Mouse (Mus musculus) stomach, postnatal 0 days (tissue): Measurements from ENCODE around the gene Pip5k1b. TPM values are rescaled to one million over a fixed set of nuclear protein-coding genes. Genes with fewer than 3 reads are reported as not detected.

Source experiments
- ATAC-seq: fragments of 200-750 bp; cut with Nextera tagmentation; 2 replicates; pipeline ENCODE4 v1.8.0; 2017; ENCODE audit not compliant: low FRiP score, low TSS enrichment
- DNase-seq: peaks from one replicate; pipeline ENCODE4 v3.0.0-alpha.2; 2016; ENCODE audit warnings: low spot score
- H3K27ac ChIP-seq: fragments of 300-500 bp; sonication (generic); replicated peaks from 2 replicates; pipeline ENCODE4 v1.5.1; 2014; ENCODE audit warnings: mild to moderate bottlenecking, control low read depth
- H3K27me3 ChIP-seq: fragments of 300-500 bp; sonication (generic); 2 replicates; pipeline ENCODE4 v1.6.1; 2014; ENCODE audit warnings: low read length; ENCODE audit not compliant: control insufficient read depth, insufficient read depth
- H3K36me3 ChIP-seq: fragments of 300-500 bp; sonication (generic); 2 replicates; pipeline ENCODE4 v1.6.1; 2014; ENCODE audit warnings: low read length, mixed read lengths; ENCODE audit not compliant: control insufficient read depth, insufficient read depth
- H3K4me1 ChIP-seq: fragments of 300-500 bp; sonication (generic); replicated peaks from 2 replicates; pipeline ENCODE4 v1.6.1; 2014; ENCODE audit warnings: antibody characterized with exemption; ENCODE audit not compliant: control insufficient read depth, insufficient read depth
- H3K4me2 ChIP-seq: fragments of 300-500 bp; sonication (generic); replicated peaks from 2 replicates; pipeline ENCODE4 v1.6.1; 2014; ENCODE audit warnings: low read depth, mild to moderate bottlenecking, control low read depth, moderate library complexity
- H3K4me3 ChIP-seq: fragments of 300-500 bp; sonication (generic); 2 replicates; pipeline ENCODE4 v1.5.1; 2014; ENCODE audit warnings: low read depth, low read length, control low read depth
- H3K9ac ChIP-seq: fragments of 300-500 bp; sonication (generic); 2 replicates; pipeline ENCODE4 v1.6.1; 2014; ENCODE audit warnings: mild to moderate bottlenecking, low read length, control low read depth, mixed read lengths
- H3K9me3 ChIP-seq: fragments of 300-500 bp; sonication (generic); 2 replicates; pipeline ENCODE4 v1.6.1; 2016; ENCODE audit warnings: low read length; ENCODE audit not compliant: control insufficient read depth
- CTCF ChIP-seq: IDR thresholded peaks from 2 replicates; pipeline ENCODE4 v1.5.1; 2016; ENCODE audit warnings: antibody characterized with exemption, low read depth, mild to moderate bottlenecking, moderate library complexity
- EP300 ChIP-seq: optimal IDR thresholded peaks from 2 replicates; pipeline ENCODE3; 2016; ENCODE audit warnings: antibody characterized with exemption
- WGBS: fragments of 180-500 bp; shearing (Covaris S2); extraction: QIAGEN DNeasy Blood & Tissue Kit; methylation state at CpG from one replicate; pipeline ENCODE4 v1.1.7; 2014; 5-methylcytosine and 5-hydroxymethylcytosine counted together
- polyA plus RNA-seq: library from polyadenylated mRNA; unstranded; fragments of >200 nt; fragmentation: Nextera tagmentation; extraction: Ambion mirVana; gene quantifications from 2 replicates; pipeline ENCODE4 v1.2.1, GENCODE M21; 2015

The Pip5k1b gene
- polyA plus RNA-seq, 1 experiment from 2014 or later = 5.5 TPM

GRCm38 (mm10) chr19:24323841-24324613 is 231.6 kb downstream of the Pip5k1b start:
- DNase-seq = no peak
- no peak overlapping the region for H3K27ac ChIP-seq
- 18% methylated on average over 10 of the region's 10 CpGs for WGBS

GRCm38 (mm10) chr19:24321900-24322311 is 233.8 kb downstream of the Pip5k1b start:
- Histone ChIP-seq H3K27me3 (no peaks in the 10 kb centered on the region), H3K9me3 (no peaks in the 10 kb centered on the region)

More at GRCm38 (mm10) chr19:24323841-24324613, 231.6 kb downstream of the Pip5k1b start:
- no peaks in the 10 kb centered on the region for H3K9me3 ChIP-seq
- H3K4me2 ChIP-seq = no peak overlapping the region
- ATAC-seq = no peak
- H3K9ac ChIP-seq = no peak overlapping the region
- H3K27me3 ChIP-seq = no peaks in the 10 kb centered on the region
- H3K4me1 ChIP-seq = no peaks in the 10 kb centered on the region
- H3K36me3 ChIP-seq = no peaks in the 10 kb centered on the region
- no peak overlapping the region for H3K4me3 ChIP-seq
- TF ChIP-seq CTCF = no peak
- no peak for TF ChIP-seq EP300

GRCm38 (mm10) chr19:24321211-24321899 is 234.3 kb downstream of the Pip5k1b start:
- Histone ChIP-seq H3K9ac (no peak overlapping the region), H3K9me3 (no peaks in the 10 kb centered on the region), H3K36me3 (no peaks in the 10 kb centered on the region), H3K27ac (no peak overlapping the region), H3K4me3 (no peak overlapping the region), H3K4me2 (no peak overlapping the region), H3K27me3 (no peaks in the 10 kb centered on the region), H3K4me1 (no peaks in the 10 kb centered on the region)
- TF ChIP-seq EP300 (no peak), CTCF (no peak)
- DNase-seq = no peak
- WGBS = 84% methylated on average over 6 of the region's 6 CpGs
- ATAC-seq = no peak

More at GRCm38 (mm10) chr19:24321900-24322311, 233.8 kb downstream of the Pip5k1b start:
- no peak for TF ChIP-seq CTCF
- TF ChIP-seq EP300 = no peak
- Histone ChIP-seq H3K27ac (no peak overlapping the region), H3K4me1 (no peaks in the 10 kb centered on the region), H3K9ac (no peak overlapping the region), H3K4me3 (no peak overlapping the region), H3K4me2 (no peak overlapping the region), H3K36me3 (no peaks in the 10 kb centered on the region)
- DNase-seq = no peak
- ATAC-seq = no peak
- whole genome bisulfite sequencing = 88% methylated on average over 8 of the region's 8 CpGs

- ATAC-seq (no peak), DNase-seq (no peak)
- no peaks in the 10 kb centered on the region for H3K4me1 ChIP-seq
- H3K9me3 ChIP-seq = no peaks in the 10 kb centered on the region
- no peaks in the 10 kb centered on the region for H3K36me3 ChIP-seq
- no peak overlapping the region for H3K4me3 ChIP-seq
- no peaks in the 10 kb centered on the region for H3K27me3 ChIP-seq
- TF ChIP-seq CTCF (no peak), EP300 (no peak)
- H3K9ac ChIP-seq = no peak overlapping the region
- no peak overlapping the region for H3K4me2 ChIP-seq
- 58% methylated on average over 10 of the region's 10 CpGs for WGBS
- H3K27ac ChIP-seq = no peak overlapping the region
Measured at GRCm38 (mm10) chr19:24318172-24318571, 237.5 kb downstream of the Pip5k1b start.

GRCm38 (mm10) chr19:24317731-24318130 is 237.9 kb downstream of the Pip5k1b start:
- Histone ChIP-seq H3K4me1 (no peaks in the 10 kb centered on the region), H3K36me3 (no peaks in the 10 kb centered on the region), H3K27ac (no peak overlapping the region), H3K4me3 (no peak overlapping the region), H3K9me3 (no peaks in the 10 kb centered on the region), H3K4me2 (no peak overlapping the region), H3K27me3 (no peaks in the 10 kb centered on the region), H3K9ac (no peak overlapping the region)
- peak; percentile 31 for DNase-seq
- ATAC-seq = 0 out of 2 replicates have a peak, but pooled peaks have one; percentile 69
- WGBS = 61% methylated on average over 2 of the region's 2 CpGs
- TF ChIP-seq CTCF = no peak
- no peak for TF ChIP-seq EP300
